Mouse (Mus musculus) hindbrain, embryonic 10.5 days (tissue): ENCODE measurements around the gene Ldlr. TPM values are rescaled to one million over a fixed set of nuclear protein-coding genes. Genes with fewer than 3 reads are reported as not detected.

ENCODE experiments used
- DNase-seq: peaks from one replicate; pipeline ENCODE4 v3.0.0-alpha.2; 2017; ENCODE audit warnings: low spot score
- H3K27ac ChIP-seq: fragments of 300-500 bp; sonication (generic); 2 replicates; pipeline ENCODE4 v1.5.1; 2016; ENCODE audit warnings: mild to moderate bottlenecking, moderate library complexity
- H3K27me3 ChIP-seq: fragments of 300-500 bp; sonication (generic); 2 replicates; pipeline ENCODE4 v1.6.1; 2016; ENCODE audit warnings: mild to moderate bottlenecking; ENCODE audit not compliant: poor library complexity, insufficient read depth, severe bottlenecking
- H3K36me3 ChIP-seq: fragments of 300-500 bp; sonication (generic); 2 replicates; pipeline ENCODE4 v1.6.1; 2016; ENCODE audit warnings: mild to moderate bottlenecking, moderate library complexity
- H3K4me1 ChIP-seq: fragments of 300-500 bp; sonication (generic); replicated peaks from 2 replicates; pipeline ENCODE4 v1.6.1; 2016; ENCODE audit warnings: mild to moderate bottlenecking
- H3K4me3 ChIP-seq: fragments of 300-500 bp; sonication (generic); 2 replicates; pipeline ENCODE4 v1.5.1; 2016; ENCODE audit warnings: mild to moderate bottlenecking, moderate library complexity
- H3K9me3 ChIP-seq: fragments of 300-500 bp; sonication (generic); 2 replicates; pipeline ENCODE4 v1.6.1; 2016; ENCODE audit warnings: mild to moderate bottlenecking, moderate library complexity
- WGBS: fragments of 180-500 bp; shearing (Covaris S2); methylation state at CpG from one replicate; pipeline ENCODE4 v1.1.7; 2016; 5-methylcytosine and 5-hydroxymethylcytosine counted together
- polyA plus RNA-seq: library from polyadenylated mRNA; unstranded; fragments of >200 nt; fragmentation: Nextera tagmentation; extraction: Ambion mirVana; gene quantifications from 2 replicates; pipeline ENCODE4 v1.2.1, GENCODE M21; 2016

The Ldlr gene
- polyA plus RNA-seq, 1 experiment from 2014 or later, result 51.1 TPM

DNA sequence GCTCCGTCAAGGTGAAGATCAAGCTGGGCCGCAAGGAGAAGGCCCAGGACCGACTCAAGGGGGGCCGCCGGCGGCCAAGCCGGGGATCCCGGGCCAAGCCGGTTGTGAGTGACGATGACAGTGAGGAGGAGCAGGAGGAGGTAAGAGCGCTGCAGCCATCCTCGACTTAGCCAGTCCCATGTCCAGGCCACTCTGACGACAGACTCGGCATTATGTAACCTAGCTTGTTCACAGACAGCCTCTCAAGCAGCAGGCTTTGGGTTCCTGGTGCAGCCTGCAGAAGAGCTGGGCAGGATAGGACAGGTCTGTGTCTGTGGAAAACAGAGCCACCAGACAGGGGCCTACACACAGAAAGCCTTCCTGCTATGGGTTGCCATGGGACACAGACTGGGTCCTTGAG is 22.2 kb upstream of the Ldlr start:
- peaks cover 95% of the 10 kb centered on the region for H3K36me3 ChIP-seq
- no peaks in the 10 kb centered on the region for H3K27me3 ChIP-seq
- H3K27ac ChIP-seq, result no peak overlapping the region
- WGBS, result 95% methylated on average over 14 of the region's 14 CpGs
- DNase-seq, result no peak
- no peaks in the 10 kb centered on the region for H3K9me3 ChIP-seq
- no peak overlapping the region for H3K4me3 ChIP-seq
- H3K4me1 ChIP-seq, result no peaks in the 10 kb centered on the region

GRCm38 (mm10) chr9:21703494-21703893 is 19.8 kb upstream of the Ldlr start:
- Histone ChIP-seq H3K9me3 (peaks cover 7% of the 10 kb centered on the region; the same call in 1 of the 2 replicates), H3K4me1 (no peaks in the 10 kb centered on the region), H3K27me3 (no peaks in the 10 kb centered on the region), H3K4me3 (no peak overlapping the region), H3K36me3 (peaks cover 100% of the 10 kb centered on the region), H3K27ac (no peak overlapping the region)
- no peak for DNase-seq
- WGBS, result 96% methylated on average over 7 of the region's 7 CpGs

DNA sequence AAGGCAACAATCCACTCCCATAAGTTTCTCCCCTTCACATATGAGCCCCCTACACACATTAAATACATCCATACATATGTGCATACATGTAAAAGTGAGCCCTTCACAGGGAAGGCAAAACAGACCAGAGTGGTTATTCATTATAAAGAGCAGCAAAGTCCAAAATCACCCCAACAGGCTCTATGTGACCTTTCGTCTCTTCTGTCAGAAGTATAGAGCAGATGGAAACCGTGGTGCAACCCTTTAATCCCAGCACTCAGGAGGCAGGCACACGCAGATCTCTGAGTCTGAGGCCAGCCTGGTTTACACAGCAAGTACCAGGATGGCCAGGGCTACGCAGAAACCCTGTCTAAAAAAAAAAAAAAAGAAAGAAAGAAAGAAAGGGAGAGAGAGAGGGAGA is 17.2 kb upstream of the Ldlr start:
- Histone ChIP-seq H3K36me3 (peaks cover 90% of the 10 kb centered on the region), H3K27me3 (no peaks in the 10 kb centered on the region), H3K4me1 (no peaks in the 10 kb centered on the region), H3K9me3 (peaks cover 7% of the 10 kb centered on the region; the same call in 1 of the 2 replicates), H3K4me3 (no peak overlapping the region), H3K27ac (no peak overlapping the region)
- 91% methylated on average over 4 of the region's 4 CpGs for WGBS
- no peak for DNase-seq

DNA sequence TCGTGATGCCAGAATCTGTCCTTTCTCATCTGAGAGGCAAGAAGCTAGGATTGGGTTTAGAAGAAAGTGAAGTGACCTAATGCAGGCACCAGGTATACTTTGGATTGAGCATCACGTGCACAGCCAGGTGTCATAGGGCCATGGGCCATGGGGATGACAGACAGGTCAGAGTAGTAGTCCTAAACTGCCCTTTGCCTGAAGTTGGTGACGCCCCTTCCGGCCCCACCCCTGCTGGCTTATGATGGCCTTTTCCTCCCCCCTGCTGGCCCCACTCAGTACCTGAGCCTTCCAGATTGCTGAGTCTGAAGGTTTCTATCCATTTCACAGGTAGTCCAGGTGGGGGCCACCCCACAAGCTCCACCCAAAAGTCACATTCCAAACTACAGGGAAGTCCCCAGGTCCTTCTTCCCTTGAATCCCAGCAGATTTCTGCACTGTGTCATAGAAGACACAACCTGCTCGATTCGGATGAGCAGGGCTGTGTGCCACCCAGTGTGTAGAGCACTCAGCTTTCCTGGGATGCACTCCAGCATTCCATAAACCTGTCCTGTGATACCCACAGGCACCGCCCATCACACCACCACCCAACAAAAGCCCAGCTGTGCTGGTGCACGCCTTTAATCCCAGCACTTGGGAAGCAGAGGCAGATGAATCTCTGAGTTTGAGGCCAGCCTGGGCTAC is 16.6 kb upstream of the Ldlr start:
- 91% methylated on average over 8 of the region's 8 CpGs for WGBS
- peaks cover 7% of the 10 kb centered on the region; the same call in 1 of the 2 replicates for H3K9me3 ChIP-seq
- H3K36me3 ChIP-seq, result peaks cover 84% of the 10 kb centered on the region
- no peaks in the 10 kb centered on the region for H3K27me3 ChIP-seq
- no peak for DNase-seq
- no peaks in the 10 kb centered on the region for H3K4me1 ChIP-seq
- H3K27ac ChIP-seq, result no peak overlapping the region
- no peak overlapping the region for H3K4me3 ChIP-seq

- Histone ChIP-seq H3K4me1 (no peaks in the 10 kb centered on the region), H3K27me3 (no peaks in the 10 kb centered on the region), H3K4me3 (no peak overlapping the region), H3K36me3 (peaks cover 69% of the 10 kb centered on the region), H3K27ac (no peak overlapping the region), H3K9me3 (peaks cover 10% of the 10 kb centered on the region; the same call in 1 of the 2 replicates)
- DNase-seq, result no peak
- WGBS, result 93% methylated on average over 3 of the region's 3 CpGs
Measured at GRCm38 (mm10) chr9:21709340-21709739, 13.9 kb upstream of the Ldlr start.

- H3K9me3 ChIP-seq, result 0 out of 2 replicates have a peak, but pooled peaks cover 3% of the 10 kb centered on the region
- no peak overlapping the region for H3K4me3 ChIP-seq
- H3K4me1 ChIP-seq, result no peaks in the 10 kb centered on the region
- peaks cover 15% of the 10 kb centered on the region for H3K36me3 ChIP-seq
- H3K27ac ChIP-seq, result no peak overlapping the region
- WGBS, result 74% methylated on average over 4 of the region's 4 CpGs
- H3K27me3 ChIP-seq, result no peaks in the 10 kb centered on the region
- no peak for DNase-seq
Measured at GRCm38 (mm10) chr9:21715298-21715697, 8.0 kb upstream of the Ldlr start.

GRCm38 (mm10) chr9:21717015-21717414 is 6.3 kb upstream of the Ldlr start:
- 0 out of 2 replicates have a peak, but pooled peaks cover 4% of the 10 kb centered on the region for H3K4me1 ChIP-seq
- 93% methylated on average over 2 of the region's 2 CpGs for WGBS
- H3K9me3 ChIP-seq, result 0 out of 2 replicates have a peak, but pooled peaks cover 3% of the 10 kb centered on the region
- no peak overlapping the region for H3K27ac ChIP-seq
- no peaks in the 10 kb centered on the region for H3K27me3 ChIP-seq
- peaks cover 15% of the 10 kb centered on the region for H3K36me3 ChIP-seq
- no peak for DNase-seq
- no peak overlapping the region for H3K4me3 ChIP-seq

- Histone ChIP-seq H3K9me3 (no peaks in the 10 kb centered on the region), H3K36me3 (peaks cover 13% of the 10 kb centered on the region), H3K27me3 (no peaks in the 10 kb centered on the region), H3K4me3 (no peak overlapping the region), H3K27ac (peak overlapping the region; percentile 97), H3K4me1 (peaks cover 30% of the 10 kb centered on the region)
- no peak for DNase-seq
- 77% methylated on average over 2 of the region's 2 CpGs for WGBS
Measured at GRCm38 (mm10) chr9:21721036-21721435, 2.2 kb upstream of the Ldlr start.

GRCm38 (mm10) chr9:21724147-21724536 is 859 bp downstream of the Ldlr start:
- Histone ChIP-seq H3K36me3 (peaks cover 44% of the 10 kb centered on the region), H3K27me3 (no peaks in the 10 kb centered on the region), H3K9me3 (no peaks in the 10 kb centered on the region), H3K27ac (peak overlapping the region; percentile 97), H3K4me3 (peak overlapping the region; percentile 82), H3K4me1 (peaks cover 37% of the 10 kb centered on the region)
- DNase-seq, result peak; percentile 95
- WGBS, result 0% methylated on average over 18 of the region's 18 CpGs

- no peak for DNase-seq
- Histone ChIP-seq H3K36me3 (peaks cover 58% of the 10 kb centered on the region), H3K27me3 (no peaks in the 10 kb centered on the region), H3K4me1 (peaks cover 43% of the 10 kb centered on the region), H3K4me3 (peak overlapping the region; percentile 82), H3K9me3 (no peaks in the 10 kb centered on the region), H3K27ac (peak overlapping the region; percentile 97)
- 87% methylated on average over 23 of the region's 23 CpGs for WGBS
Measured at GRCm38 (mm10) chr9:21725224-21726121, 2.2 kb downstream of the Ldlr start.

DNA sequence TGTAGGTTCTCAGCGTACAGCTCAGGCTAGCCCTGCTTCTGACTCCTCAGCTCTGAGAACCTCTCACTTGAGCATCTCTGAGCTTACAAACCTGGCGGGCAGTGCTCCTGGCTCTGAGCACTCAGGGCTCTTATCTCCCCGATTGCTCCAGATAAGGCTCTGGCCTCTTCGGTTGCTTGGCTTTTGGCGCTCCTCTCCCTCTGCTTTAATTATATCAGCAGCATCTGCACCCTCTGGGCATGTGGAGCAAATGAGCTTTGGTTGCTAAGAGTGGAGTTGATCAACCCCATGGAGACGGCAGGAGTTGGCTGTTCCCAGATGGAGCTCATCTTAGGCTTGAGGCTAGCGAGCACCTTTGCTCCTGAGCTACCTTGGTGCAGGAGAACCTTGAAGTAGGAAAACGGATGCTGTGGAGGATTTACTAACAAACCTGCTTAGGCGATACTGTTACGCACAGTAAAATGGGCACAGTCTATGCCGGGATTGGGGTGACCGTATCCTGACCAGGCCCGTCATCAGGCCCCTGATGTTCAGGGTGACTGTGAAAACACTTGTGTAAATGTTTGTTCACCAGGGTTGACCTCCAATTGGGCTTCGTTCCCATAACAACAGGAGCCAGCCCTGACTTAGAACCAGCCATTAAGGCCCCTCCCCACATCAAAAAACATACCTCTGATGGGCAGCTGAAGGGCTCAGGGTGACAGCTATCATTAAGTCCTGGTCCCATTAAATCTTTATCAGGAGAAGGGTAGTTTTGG is 3.1 kb downstream of the Ldlr start:
- peak overlapping the region; percentile 82 for H3K4me3 ChIP-seq
- H3K27me3 ChIP-seq, result no peaks in the 10 kb centered on the region
- WGBS, result 83% methylated on average over 14 of the region's 14 CpGs
- H3K9me3 ChIP-seq, result no peaks in the 10 kb centered on the region
- H3K36me3 ChIP-seq, result peaks cover 67% of the 10 kb centered on the region
- peaks cover 39% of the 10 kb centered on the region for H3K4me1 ChIP-seq
- peak overlapping the region; percentile 66; the same call in 1 of the 2 replicates for H3K27ac ChIP-seq
- DNase-seq, result no peak

DNA sequence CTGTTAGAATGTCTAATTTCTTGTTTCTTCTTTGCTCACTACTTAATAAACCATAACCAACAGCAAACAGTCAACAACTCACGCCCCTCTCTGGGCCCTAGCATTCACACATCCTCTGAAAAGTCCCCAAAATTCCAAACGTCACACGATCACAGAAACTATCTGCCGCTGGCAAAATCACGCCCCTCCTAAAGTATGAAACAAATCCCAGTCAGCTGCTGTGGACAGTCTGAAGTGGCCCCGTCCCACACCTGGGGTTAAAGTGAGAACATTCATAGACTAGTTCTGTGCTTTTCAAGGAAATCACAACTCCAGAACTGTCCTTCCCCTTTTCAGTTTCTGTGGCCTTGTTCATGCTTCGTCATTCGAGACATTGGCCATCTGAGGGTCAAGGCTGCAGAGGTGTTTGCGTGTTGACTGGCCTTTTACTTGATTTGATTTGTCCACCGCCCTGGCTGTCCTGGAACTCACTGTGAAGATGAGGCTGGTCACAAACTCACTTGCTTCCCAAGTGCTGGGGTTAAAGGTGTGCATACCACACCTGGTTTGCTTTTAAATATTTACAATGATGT is 5.1 kb downstream of the Ldlr start:
- Histone ChIP-seq H3K4me3 (no peak overlapping the region), H3K36me3 (peaks cover 87% of the 10 kb centered on the region), H3K9me3 (no peaks in the 10 kb centered on the region), H3K27me3 (no peaks in the 10 kb centered on the region), H3K27ac (no peak overlapping the region), H3K4me1 (peaks cover 29% of the 10 kb centered on the region)
- no peak for DNase-seq
- 90% methylated on average over 10 of the region's 10 CpGs for WGBS
